Mouse (Mus musculus) heart, postnatal 0 days (tissue): Measurements from ENCODE around the gene Adam10. TPM values are rescaled to one million over a fixed set of nuclear protein-coding genes. Genes with fewer than 3 reads are reported as not detected.

ENCODE experiments used
- ATAC-seq: fragments of 200-750 bp; cut with Nextera tagmentation; 2 replicates; pipeline ENCODE4 v1.8.0; 2017; ENCODE audit warnings: low read depth, moderate number of reproducible peaks, moderate library complexity; ENCODE audit not compliant: insufficient read depth
- DNase-seq: peaks from one replicate; pipeline ENCODE4 v3.0.0-alpha.2; 2016; ENCODE audit warnings: low spot score
- H3K27ac ChIP-seq: fragments of 300-500 bp; sonication (generic); 2 replicates; pipeline ENCODE4 v1.5.1; 2014; ENCODE audit warnings: low read depth, mild to moderate bottlenecking
- H3K27me3 ChIP-seq: fragments of 300-500 bp; sonication (generic); 2 replicates; pipeline ENCODE4 v1.6.1; 2014; ENCODE audit warnings: low read length, mixed read lengths; ENCODE audit not compliant: control insufficient read depth, insufficient read depth
- H3K36me3 ChIP-seq: fragments of 300-500 bp; sonication (generic); replicated peaks from 2 replicates; pipeline ENCODE4 v1.6.1; 2014; ENCODE audit warnings: low read length, mixed read lengths; ENCODE audit not compliant: control insufficient read depth, insufficient read depth
- H3K4me1 ChIP-seq: fragments of 300-500 bp; sonication (generic); 2 replicates; pipeline ENCODE4 v1.6.1; 2014; ENCODE audit warnings: antibody characterized with exemption; ENCODE audit not compliant: control insufficient read depth, insufficient read depth
- H3K4me2 ChIP-seq: fragments of 300-500 bp; sonication (generic); 2 replicates; pipeline ENCODE4 v1.6.1; 2014; ENCODE audit warnings: low read depth, mild to moderate bottlenecking, low read length, moderate library complexity
- H3K4me3 ChIP-seq: fragments of 300-500 bp; sonication (generic); 2 replicates; pipeline ENCODE4 v1.5.1; 2014; ENCODE audit warnings: low read depth, low read length
- H3K9ac ChIP-seq: fragments of 300-500 bp; sonication (generic); replicated peaks from 2 replicates; pipeline ENCODE4 v1.6.1; 2014; ENCODE audit warnings: low read depth, low read length, mixed read lengths
- H3K9me3 ChIP-seq: fragments of 300-500 bp; sonication (generic); replicated peaks from 2 replicates; pipeline ENCODE4 v1.6.1; 2016; ENCODE audit warnings: low read length; ENCODE audit not compliant: control insufficient read depth
- CTCF ChIP-seq: IDR thresholded peaks from 2 replicates; pipeline ENCODE4 v1.5.1; 2016; ENCODE audit warnings: antibody characterized with exemption, control low read depth, low read depth
- EP300 ChIP-seq: IDR thresholded peaks from 2 replicates; pipeline ENCODE4 v1.6.1; 2016; ENCODE audit warnings: antibody characterized with exemption, low read depth
- WGBS: fragments of 180-500 bp; shearing (Covaris S2); extraction: QIAGEN DNeasy Blood & Tissue Kit; methylation state at CpG from one replicate; pipeline ENCODE4 v1.1.7; 2014; 5-methylcytosine and 5-hydroxymethylcytosine counted together
- polyA plus RNA-seq: library from polyadenylated mRNA; unstranded; fragments of >200 nt; fragmentation: Nextera tagmentation; extraction: Ambion mirVana; gene quantifications from 2 replicates; pipeline ENCODE4 v1.2.1, GENCODE M21; 2015
- total RNA-seq: library from RNA; depleted of rRNA; stranded (reverse); fragments of >200 nt; gene quantifications from 2 replicates; pipeline ENCODE4 v1.2.3, GENCODE M21; 2014; ENCODE audit warnings: low replicate concordance

Gene Adam10
- total and polyA plus RNA-seq, 2 experiments from 2014 or later, result 15.0 to 39.9 TPM

GRCm38 (mm10) chr9:70698090-70698489 is 19.3 kb downstream of the Adam10 start:
- DNase-seq (no peak), ATAC-seq (no peak)
- no peak overlapping the region for H3K4me3 ChIP-seq
- H3K27me3 ChIP-seq, result no peaks in the 10 kb centered on the region
- no peak overlapping the region for H3K9ac ChIP-seq
- no peak overlapping the region for H3K27ac ChIP-seq
- no peaks in the 10 kb centered on the region for H3K9me3 ChIP-seq
- WGBS, result 74% methylated on average over 1 of the region's 1 CpGs
- TF ChIP-seq EP300 (no peak), CTCF (no peak)
- no peaks in the 10 kb centered on the region for H3K4me1 ChIP-seq
- H3K4me2 ChIP-seq, result no peak overlapping the region
- no peaks in the 10 kb centered on the region for H3K36me3 ChIP-seq

GRCm38 (mm10) chr9:70703597-70704203 is 24.9 kb downstream of the Adam10 start:
- no peak for TF ChIP-seq EP300
- TF ChIP-seq CTCF, result no peak
- 85% methylated on average over 5 of the region's 5 CpGs for WGBS
- Histone ChIP-seq H3K27ac (no peak overlapping the region), H3K4me3 (no peak overlapping the region), H3K4me1 (no peaks in the 10 kb centered on the region), H3K27me3 (no peaks in the 10 kb centered on the region), H3K9me3 (no peaks in the 10 kb centered on the region), H3K36me3 (peaks cover 6% of the 10 kb centered on the region), H3K4me2 (no peak overlapping the region), H3K9ac (no peak overlapping the region)
- no peak for DNase-seq
- no peak for ATAC-seq

GRCm38 (mm10) chr9:70706444-70706843 is 27.6 kb downstream of the Adam10 start:
- Histone ChIP-seq H3K9ac (no peak overlapping the region), H3K9me3 (no peaks in the 10 kb centered on the region), H3K36me3 (peaks cover 6% of the 10 kb centered on the region), H3K4me1 (no peaks in the 10 kb centered on the region), H3K4me3 (no peak overlapping the region), H3K27ac (no peak overlapping the region), H3K4me2 (no peak overlapping the region), H3K27me3 (no peaks in the 10 kb centered on the region)
- WGBS, result 94% methylated on average over 1 of the region's 1 CpGs
- no peak for DNase-seq
- ATAC-seq, result no peak
- TF ChIP-seq CTCF (no peak), EP300 (no peak)

- Histone ChIP-seq H3K4me1 (peaks cover 14% of the 10 kb centered on the region), H3K4me3 (no peak overlapping the region), H3K36me3 (no peaks in the 10 kb centered on the region), H3K27me3 (no peaks in the 10 kb centered on the region), H3K9me3 (no peaks in the 10 kb centered on the region), H3K27ac (no peak overlapping the region), H3K4me2 (no peak overlapping the region), H3K9ac (no peak overlapping the region)
- no peak for DNase-seq
- ATAC-seq, result no peak
- 80% methylated on average over 2 of the region's 2 CpGs for WGBS
- TF ChIP-seq CTCF (no peak), EP300 (no peak)
Measured at GRCm38 (mm10) chr9:70729544-70729943, 50.7 kb downstream of the Adam10 start.

- no peaks in the 10 kb centered on the region for H3K27me3 ChIP-seq
- TF ChIP-seq EP300, result no peak
- TF ChIP-seq CTCF, result no peak
- peaks cover 14% of the 10 kb centered on the region for H3K4me1 ChIP-seq
- DNase-seq, result peak; percentile 38
- H3K4me3 ChIP-seq, result no peak overlapping the region
- no peaks in the 10 kb centered on the region for H3K36me3 ChIP-seq
- H3K27ac ChIP-seq, result no peak overlapping the region
- ATAC-seq, result no peak
- no peak overlapping the region for H3K4me2 ChIP-seq
- no peaks in the 10 kb centered on the region for H3K9me3 ChIP-seq
- no peak overlapping the region for H3K9ac ChIP-seq
Measured at GRCm38 (mm10) chr9:70731079-70731478, 52.3 kb downstream of the Adam10 start.

GRCm38 (mm10) chr9:70733208-70733607 is 54.4 kb downstream of the Adam10 start:
- ATAC-seq, result no peak
- H3K9me3 ChIP-seq, result no peaks in the 10 kb centered on the region
- H3K4me3 ChIP-seq, result no peak overlapping the region
- H3K27ac ChIP-seq, result no peak overlapping the region
- H3K36me3 ChIP-seq, result no peaks in the 10 kb centered on the region
- H3K9ac ChIP-seq, result no peak overlapping the region
- H3K27me3 ChIP-seq, result no peaks in the 10 kb centered on the region
- H3K4me2 ChIP-seq, result no peak overlapping the region
- DNase-seq, result no peak
- WGBS, result 89% methylated on average over 2 of the region's 2 CpGs
- no peak for TF ChIP-seq EP300
- no peak for TF ChIP-seq CTCF
- H3K4me1 ChIP-seq, result peaks cover 14% of the 10 kb centered on the region
